Mouse (Mus musculus): ENCODE data around the gene Svip.

Gene Svip

DNA sequence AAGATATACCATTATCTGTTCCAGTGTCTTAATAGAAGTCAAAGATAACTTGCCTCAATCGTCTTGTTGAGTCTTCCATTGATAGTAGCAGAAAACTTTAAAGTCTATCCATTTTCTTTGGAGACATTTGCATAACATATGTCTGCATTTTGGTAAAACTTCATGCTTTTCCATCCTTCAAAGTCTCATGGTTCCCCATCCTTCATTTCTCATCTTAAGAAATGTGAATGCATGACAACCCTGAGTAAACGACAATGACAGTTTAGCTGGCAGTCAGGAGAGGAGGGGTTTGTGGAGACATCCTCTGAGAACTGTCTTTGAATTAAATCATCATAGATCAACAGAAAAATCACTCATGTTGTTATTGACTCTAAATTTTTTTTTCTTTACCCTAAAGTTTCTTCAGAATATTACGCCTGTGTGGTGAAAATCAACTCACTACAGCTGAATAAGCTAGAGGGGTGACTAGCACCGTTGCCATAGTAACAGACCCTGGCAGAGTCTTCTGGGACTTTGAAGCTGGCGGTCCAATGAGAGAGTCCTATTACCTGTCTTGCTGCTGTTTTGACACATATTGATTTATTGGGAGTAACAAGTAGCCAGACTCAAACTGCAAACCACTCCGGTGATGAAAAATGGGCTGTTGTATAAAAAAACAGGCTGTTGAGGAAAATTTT lies 45.0 kb downstream of the Svip start:
- DNase-seq (ENCODE audit: low spot score): no peak

DNA sequence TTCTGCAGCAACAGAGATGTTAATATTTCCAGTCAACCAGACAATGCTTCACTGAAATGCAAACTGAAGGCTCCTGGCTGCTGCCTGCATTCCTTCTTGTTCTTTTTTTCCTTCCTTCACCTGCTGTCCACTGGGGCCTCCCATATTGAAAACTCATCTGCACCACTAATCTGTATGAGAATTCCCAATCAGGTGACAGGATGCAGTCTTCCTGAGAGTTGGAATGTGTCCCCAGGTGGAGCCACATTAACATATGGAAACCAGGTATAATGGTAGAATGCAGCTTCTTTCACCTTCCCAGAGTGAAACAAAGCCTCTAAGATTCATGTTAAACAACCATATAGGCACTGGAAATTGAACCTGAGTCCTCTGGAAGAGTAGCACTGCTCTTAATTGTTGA lies 48.1 kb downstream of the Svip start:
- no peak for DNase-seq (ENCODE audit: low spot score)

DNA sequence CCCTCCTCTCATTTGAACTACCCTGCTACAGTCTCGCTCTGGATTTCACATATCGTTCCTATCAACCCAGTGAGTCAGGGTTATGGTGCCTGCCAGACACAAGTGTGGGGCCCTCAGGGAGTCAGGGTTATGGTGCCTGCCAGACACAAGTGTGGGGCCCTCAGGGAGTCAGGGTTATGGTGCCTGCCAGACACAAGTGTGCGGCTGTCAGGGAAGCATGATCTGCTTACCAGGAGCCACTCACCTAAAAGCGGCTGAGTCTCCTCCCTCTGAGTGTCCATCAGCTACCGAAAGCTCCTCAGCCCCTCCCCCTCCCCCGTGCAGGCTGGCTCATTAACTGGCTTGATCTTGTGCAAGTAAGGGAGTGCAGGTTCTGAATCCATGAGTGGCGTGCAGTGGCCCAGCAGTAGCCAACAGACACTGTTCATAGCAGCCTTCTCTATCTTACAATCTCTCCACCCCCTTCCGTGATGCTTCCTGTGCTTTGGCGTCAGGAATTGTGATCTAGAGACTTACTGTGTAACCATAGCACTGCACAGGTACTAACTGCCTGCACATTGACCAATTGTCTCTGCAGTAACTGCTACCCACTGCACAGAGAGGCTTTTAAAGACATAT lies 50.3 kb downstream of the Svip start:
- no peak for DNase-seq (ENCODE audit: low spot score)

All from ovary, postnatal 14 days (tissue).